Mouse (Mus musculus): Measurements from ENCODE around the gene Gm10563.
A peak's percentile ranks its signal among the peaks of the same experiment; 100 is the strongest.
"Not testable (repeated sequence)": the region's sequence is repeated elsewhere in the genome, so short reads cannot be mapped to it uniquely, and the experiment has no call there.

Gm10563 gene

DNA sequence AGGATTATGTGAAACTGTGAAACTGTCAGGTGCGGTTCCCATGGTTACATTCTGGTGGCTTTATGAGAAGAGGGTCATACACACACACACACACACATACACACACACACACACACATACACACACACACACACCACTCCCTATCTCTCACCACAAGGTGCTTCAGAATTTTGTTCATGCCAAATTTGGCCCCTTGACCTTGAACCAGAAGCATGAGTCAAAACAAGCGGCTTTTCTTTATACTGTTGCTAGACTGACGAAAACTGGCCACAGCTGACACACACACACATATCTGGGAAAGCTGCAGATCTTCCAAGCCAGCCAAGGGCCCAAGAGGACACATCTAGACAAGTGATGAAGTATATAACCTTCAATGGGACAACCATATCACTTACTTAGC is 49.4 kb downstream of the Gm10563 start:
- no peak for DNase-seq

DNA sequence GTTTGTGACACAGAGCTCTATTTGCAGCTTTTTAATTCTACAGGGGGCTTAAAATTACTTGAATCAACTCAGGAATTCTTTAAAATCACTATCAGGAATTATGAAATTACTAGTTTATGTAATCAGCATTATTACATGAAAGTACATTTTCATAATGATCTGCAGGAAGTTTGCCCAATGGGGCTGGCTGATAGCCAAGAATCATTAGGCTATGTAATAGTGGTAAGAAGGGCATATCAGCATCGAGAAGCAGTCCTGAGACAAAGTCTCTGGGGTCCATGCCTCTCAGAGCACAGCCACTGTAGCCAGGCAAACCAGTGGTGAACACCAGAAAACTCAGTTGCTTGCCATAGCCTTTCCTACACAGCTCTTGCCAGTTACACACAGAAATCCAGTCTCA is 51.4 kb downstream of the Gm10563 start:
- DNase-seq: no peak

DNA sequence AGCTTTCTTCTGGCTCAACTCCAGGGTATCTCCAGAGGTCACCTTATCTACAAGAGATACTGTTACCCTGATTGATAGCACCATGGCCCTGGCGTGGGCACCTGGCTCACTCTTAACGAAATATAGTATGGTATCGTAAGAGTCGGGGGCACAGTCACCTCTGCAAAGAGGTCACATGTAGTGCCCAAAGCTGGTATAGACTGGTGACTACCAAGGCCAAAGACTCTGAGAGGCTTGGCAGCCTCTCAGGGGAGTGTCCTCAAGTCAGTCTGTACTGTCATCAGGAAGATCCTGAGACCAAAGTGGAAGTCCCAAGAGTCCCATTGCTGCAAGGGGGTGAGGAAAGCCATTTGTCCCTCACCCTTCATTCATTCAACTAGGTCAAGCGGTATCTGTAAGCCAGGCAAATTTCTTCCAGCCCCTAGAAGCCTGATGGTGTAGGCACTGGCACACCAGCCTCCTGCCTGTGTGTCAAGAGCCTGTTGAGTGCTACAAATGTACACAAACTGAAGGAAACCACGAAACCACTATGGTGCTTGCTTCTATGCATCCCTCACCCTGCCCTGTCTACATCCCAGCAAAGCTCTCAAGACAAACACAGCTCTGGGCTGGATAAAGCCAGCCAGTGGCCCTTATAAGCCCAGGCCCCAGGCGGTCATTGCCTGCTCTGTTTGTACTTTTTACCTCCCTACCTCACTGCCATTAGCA is 54.0 kb downstream of the Gm10563 start:
- no peak for DNase-seq

DNA sequence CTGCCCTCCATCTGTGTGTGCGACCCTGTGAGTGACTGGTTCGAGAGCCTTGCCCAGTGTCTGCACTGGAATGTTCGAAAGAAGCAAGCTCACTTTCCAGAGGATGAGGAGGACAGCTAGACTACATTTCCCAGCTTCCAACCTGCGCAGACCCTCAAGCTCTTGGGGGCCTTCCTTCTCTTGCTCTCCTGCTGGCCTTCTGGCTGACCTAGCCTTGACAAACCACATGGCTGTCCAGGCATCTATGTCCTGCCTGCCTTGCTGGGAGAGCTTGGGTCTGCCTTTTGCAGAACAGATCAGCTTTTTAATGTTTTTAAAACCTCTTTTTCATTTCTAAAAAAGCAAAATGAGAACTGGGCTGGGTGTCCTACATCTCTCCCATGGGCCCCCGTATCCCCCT is 55.9 kb downstream of the Gm10563 start:
- no peak for DNase-seq

DNA sequence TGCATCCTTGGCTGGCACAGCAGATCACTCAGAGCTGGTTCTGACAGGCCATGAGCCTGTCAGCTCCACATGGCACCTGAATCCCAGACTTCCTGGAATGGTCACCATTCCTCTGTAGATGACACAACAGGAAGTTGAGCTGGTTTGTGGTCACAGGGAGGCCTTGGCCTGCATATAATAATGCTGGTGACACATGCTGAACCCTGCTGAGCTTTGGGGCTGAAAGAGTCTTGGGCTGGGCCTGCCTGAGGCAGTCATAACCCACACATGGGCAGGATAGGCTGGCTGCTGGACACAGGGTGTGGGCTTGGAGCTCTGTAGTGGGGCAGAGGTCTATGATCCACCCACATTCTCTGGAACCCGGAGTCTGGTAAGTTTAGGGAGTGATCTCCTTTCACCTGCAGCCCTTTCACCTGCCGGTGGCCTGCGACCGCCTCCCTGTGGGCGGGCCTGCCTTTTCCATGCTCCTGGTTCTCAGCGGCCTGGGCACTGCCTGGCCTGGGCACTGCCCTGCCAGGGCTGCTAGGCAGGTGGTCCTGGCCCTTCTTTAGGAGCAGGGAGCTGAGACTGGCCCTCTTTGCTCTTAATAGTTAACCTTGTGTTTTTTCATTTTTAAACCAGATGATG is 62.8 kb downstream of the Gm10563 start:
- DNase-seq: no peak

DNA sequence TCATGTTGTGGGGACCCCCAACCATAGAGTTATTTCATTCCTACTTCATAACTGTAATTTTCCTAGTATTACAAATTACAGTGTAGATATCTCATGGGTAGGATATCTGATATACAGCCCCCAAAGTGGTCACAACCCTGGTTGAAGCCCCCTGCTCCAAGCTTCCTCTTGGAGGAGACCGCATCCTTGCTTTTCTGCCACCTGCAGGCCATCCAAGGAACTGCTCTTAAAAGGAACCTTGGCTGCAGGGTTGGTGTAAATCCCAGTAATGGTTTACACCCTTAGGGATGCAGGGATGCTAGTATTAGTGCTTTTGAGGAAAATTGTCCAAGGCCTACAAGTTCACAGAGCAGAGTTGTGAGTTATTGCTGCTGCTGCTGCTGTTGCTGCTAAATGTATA is 64.8 kb downstream of the Gm10563 start:
- DNase-seq: peak in 1 of 2 experiments; percentile 54

DNA sequence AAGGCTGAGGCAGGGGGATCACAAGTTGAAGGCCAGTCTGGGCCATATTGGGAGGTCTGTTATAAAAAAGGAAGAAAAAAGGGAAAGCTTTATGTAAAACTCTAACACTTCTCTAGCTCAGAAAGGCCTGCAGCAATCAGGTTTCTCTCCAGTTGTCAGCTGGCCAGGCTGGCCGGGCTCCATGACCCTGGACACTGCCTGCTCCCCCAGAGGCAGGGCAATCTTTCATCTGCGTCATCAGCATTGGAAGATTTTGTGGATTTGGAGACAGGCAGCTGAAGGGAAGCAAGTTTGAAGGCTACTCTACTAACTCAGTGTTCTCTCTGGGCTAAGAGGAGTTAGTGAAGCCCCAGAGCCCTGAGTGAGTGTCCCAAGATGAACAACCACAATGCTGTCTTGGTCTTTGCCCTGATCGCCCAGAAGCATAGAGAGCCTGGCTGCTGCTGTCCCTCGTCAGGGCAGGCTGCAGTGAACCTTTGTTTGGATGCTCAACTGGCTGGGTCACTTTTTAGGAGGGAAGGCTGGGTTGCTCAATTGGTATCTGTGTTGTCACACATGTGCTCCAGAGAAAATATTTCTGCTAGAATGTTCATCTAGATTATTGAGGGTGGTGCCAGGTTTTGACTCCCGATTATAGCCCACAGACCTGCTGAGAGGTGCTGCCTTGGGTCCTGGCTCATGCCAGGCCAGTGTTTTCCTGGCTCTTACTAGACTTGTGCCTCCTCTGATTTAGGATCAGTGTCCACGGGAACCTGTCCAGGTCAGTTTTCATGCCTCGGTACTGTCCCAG is 66.7 kb downstream of the Gm10563 start:
- no peak for DNase-seq

DNA sequence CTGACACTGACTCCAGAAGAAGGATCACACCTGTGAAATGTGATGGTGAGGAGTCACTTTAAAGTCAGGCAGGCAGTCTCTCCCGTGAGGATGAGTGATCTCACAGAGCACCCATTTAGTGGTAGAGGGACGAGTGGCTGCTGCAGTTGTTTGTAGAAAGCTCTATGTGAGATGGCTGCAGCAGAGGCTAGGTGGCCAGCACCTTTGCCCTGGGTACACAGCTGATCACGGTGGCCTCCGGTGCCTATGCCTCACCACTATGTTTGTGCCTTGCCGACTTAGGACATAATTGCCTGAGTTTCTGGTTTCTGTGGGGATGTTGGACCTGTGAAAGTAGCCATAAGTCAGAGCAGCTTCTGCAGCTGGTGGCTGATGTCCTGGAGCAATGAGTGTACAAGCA is 67.5 kb downstream of the Gm10563 start:
- DNase-seq: no peak

DNA sequence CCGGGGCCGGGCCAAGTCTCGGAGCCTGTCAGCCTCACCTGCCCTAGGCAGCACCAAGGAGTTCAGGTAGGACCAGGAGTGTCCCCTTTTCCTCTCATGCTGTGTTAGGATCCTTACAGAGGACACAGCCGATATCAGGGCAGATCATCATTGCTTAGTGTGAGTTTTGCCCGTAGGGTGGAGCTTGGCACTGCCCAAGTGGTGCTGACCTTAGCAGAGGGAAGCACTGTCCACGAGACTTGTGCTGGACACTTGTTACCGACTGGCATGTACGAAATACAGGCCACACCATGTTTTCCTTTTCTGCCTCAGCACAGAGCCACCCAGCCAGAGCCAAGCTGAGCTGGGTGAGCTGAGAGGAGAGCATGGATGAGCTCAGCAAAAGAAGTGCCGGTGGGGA is 68.1 kb downstream of the Gm10563 start:
- DNase-seq: no peak

DNA sequence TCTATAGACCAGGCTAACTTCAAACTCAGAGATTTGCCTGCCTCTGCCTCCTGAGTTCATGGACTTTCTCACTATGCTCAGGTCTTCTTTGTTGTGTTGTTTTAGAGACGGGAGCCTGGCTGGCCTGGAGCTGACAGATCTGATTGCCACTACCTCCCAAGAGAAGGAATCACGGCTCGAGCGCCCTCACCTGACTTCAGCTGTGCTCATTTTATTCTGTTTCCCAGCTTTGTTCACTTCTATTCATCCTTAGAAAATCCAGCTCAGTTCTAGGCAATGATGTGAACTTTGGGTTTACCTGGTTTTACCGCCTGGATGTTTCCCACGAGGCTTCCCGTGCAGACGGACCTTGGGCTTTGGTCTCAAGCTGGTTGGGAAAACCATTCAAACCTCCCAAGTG is 69.7 kb downstream of the Gm10563 start:
- no peak for DNase-seq

DNA sequence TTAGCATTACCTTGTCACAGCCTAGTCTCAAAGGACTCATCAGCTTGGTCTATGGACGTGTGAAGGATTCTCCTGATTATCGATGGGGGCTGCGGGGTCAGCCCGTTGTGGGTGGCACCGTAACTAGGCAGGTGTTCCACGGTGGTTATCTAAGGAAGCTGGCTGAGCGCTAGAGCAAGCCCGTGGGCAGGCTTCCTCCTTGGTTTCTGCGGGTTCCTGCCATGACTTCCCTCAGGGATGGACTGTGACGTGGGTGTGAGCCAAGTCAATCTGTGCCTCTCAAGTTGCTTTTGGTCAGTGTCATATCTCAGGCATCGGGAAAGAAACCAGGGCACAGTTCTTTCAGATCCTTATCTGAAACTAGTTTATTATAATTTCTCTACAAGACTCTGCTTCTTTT is 70.3 kb downstream of the Gm10563 start:
- no peak for DNase-seq

DNA sequence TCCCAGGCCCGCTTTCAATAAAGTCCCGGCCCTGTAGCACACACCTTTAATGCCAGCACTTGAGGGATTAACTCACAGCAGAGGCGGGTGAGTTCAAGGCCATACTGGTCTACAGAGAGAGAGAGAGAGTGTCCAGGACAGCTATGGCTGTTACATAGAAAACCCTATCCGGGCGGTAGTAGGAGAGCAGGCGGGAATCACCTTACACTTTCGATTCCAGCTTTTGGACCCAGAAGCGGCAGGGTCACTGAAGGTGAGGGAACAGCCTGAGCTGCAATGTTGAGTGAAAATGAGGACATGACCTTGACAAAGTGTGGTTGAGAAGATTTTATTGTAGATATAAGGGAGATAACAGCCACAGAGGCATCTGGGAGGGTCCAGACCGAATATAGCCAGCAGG is 71.3 kb downstream of the Gm10563 start:
- no peak for DNase-seq

DNA sequence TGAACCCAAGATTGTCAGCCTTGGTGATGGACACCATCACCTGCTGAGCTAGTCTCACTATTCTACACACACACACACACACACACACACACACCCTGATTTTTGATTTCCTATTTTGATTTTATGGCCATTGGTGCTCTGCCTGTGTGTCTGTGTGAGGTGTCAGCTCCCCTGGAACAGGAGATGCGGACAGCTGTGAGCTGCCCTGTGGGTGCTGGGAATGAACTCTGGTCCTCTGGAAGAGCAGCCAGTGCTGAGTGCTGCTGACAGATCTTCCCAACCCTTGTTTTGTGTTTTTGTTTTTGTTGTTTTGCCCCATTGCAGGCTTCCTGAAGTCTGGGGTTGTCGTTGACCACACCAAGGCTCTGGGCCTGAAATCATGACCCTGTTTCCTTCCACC is 72.1 kb downstream of the Gm10563 start:
- no peak for DNase-seq

DNA sequence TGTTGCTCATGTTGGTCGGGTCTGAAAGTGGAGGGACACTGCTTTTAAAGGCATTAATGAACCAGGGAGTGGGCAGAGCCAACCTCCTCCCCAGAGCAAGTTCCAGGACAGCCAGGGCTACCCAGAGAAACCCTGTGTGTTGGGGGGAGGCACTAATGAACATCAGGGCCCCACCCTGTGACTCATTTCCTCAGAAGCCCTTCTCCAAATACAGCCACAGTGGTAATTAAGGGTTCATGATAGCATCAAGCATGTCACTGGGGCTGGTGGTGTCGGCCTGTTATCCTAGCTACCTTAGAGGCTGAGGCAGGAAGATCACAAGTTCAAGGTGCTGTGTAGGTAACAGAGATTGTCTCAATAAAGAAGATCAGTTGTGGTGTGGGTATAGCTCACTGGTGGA is 73.8 kb downstream of the Gm10563 start:
- no peak for DNase-seq

DNA sequence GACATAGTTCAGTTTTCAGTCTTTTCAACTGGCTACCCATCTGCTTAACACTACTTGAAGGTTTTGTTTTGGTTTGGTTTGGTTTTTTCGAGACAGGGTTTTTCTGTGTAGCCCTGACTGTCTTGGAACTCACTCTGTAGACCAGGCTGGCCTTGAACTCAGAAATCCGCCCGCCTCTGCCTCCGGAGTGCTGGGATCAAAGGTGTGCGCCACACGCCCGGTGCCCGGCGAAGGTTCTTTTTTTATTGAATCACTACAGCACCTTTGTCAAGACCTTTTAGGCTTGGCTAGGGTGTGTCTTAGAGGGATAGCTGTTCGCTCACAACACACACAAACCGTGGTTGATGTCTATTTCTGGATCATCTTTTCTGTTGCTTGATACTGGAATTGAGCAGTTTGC is 74.9 kb downstream of the Gm10563 start:
- DNase-seq: not testable (repeated sequence)

DNA sequence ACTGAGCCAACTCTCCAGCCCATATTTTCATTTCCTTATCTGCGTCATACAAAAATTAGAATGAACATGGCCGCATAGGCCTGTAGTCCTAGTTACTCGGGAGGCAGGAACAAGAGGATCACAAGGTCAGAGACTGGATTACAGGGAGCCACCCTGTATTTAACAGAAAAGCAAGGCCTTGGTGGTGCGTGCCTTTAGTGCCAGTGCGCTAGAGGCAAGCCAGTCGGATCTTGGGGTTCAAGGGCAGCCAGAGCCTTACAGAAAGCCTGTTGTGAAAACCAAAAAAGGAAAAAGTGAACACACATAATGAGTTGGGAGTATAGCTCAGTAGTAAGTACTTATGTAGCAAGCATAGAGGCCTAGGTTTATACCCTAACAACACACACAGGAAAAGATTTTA is 75.4 kb downstream of the Gm10563 start:
- no peak for DNase-seq

DNA sequence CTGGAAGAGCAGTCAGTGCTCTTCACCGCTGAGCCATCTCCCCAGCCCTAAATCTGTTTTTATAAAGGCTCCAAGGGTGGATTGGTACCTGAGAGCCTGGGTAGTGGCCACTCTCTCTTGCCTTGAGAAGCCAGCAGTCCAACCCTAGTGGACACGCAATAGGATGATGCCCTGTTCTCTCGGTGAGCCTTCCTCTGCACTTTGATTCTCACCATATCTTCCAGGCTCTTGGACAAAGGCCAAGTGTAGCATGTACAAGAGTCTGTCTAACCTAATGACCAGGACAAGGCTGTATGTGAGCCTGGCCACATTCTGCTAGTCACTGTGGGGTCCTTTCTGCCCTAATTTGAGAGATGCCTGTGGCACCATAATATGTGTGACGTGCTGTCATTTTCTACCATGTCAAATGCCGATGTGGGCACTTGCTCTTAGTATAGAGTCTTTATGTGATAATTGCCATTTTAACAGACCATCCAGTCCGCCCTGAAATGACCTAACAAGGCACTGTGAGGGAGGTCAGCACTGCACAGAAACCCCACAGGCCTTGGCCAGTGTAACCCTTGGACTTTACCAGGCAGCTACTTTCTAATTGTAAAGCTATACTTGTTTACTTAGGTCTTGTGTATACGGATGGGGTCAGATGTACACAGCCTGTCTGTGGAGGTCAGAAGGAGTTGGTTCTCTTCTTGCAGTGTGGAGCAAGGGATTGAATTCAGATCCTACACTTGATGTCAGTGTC is 76.4 kb downstream of the Gm10563 start:
- DNase-seq: no peak

DNA sequence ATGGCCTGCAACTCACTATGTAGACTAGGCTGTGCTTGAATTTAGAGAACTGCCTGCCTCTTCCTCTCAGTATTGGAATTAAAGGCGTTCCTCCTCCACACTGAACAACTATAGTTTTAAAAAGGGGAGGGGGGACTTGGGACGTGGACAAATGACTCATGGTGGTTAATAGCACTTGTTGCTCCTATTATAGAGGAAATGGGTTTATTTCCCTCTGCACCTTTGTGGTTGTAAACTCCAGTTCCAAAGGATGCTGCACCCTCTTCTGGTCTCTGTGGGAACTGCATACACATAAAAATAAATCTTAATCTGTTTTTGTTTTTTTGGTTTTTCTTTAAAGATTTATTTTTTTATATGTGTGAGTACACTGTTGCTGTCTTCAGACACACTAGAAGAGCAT is 77.0 kb downstream of the Gm10563 start:
- DNase-seq: no peak

DNA sequence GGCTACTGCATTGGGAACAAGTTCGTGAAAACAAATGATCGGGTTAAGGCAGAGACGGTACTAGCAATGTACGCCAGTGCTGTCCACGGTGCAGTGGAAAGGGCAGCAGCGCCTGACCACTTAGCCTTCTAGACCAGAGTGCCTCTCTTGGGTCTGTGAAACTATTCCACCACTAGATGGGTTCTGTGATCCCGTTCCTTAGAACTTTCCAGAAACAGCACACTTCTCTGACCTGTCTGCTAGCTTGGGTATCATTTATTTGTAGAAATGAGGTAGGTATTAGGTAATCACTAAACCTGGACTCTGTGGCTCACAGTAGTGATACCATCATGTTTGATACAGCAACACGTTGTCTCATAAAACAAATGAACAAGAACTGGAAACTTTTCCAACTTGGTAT is 78.7 kb downstream of the Gm10563 start:
- no peak for DNase-seq

Measured in spleen, adult 18-20 months (tissue).